Mouse (Mus musculus) lung, postnatal 4 days (tissue): ENCODE measurements around the gene Fam136a.

Source experiments
- DNase-seq, 2 experiments: peaks; one replicate each; pipeline ENCODE4 v3.0.0; 2021

Gene Fam136a

DNA sequence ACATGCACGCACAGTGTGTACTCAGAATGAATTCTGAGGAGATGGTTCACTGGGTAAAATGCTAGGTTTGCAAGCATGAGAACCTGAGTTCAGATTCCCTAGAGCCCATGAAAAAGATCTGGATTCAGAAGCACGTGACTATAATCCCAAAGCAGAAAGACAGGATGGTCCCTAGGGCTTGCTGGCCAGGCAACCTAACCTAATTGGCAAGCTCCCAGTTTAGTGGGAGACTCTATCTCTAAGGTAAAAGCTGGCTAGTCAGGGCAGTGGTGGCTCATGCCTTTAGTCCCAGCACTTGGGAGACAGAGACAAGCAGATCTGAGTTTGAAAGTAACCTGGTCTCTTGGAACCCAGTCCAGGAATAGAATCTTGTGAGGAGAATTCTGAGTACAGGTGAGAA lies 33.5 kb downstream of the Fam136a start:
- DNase-seq, result no peak

DNA sequence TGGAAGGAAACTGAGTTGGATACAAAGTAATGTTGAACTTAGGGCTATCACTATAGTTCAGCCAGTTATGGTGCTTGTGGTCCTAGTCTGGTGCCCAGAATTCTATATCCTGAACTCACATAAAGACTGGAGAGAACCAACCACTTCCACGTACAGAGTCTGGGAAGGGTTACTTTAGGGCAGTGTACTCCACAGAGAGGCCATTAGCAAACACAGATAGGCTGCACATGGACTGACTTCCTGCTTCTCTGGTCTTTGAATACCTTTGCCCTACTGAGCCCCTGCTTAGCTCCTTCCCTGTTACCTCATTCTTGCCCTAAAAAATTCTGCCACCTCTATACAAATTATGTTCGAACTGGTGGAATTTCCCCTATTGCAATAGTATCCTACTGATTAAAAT lies 34.5 kb downstream of the Fam136a start:
- no peak for DNase-seq

DNA sequence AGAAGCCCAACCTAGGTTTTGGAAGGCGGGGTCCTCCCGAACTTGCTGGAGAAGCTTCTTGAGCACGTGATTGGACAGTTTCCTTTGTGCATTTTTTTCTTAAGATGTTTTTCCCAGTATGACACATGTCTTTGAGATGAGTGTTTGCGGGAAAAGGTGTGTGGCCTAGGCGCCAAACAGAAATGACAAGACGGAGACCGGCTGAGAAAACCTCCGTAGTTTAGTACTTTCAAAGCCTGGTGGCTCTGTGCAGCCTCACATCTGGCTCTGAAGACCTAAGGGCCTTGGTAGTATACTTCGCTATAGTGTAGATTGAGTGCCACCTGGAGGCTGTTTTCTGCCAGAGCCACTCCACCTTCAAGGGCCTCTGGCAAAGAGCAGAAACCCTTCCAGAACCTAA lies 35.5 kb downstream of the Fam136a start:
- DNase-seq, result peak; percentile 79 to 85

DNA sequence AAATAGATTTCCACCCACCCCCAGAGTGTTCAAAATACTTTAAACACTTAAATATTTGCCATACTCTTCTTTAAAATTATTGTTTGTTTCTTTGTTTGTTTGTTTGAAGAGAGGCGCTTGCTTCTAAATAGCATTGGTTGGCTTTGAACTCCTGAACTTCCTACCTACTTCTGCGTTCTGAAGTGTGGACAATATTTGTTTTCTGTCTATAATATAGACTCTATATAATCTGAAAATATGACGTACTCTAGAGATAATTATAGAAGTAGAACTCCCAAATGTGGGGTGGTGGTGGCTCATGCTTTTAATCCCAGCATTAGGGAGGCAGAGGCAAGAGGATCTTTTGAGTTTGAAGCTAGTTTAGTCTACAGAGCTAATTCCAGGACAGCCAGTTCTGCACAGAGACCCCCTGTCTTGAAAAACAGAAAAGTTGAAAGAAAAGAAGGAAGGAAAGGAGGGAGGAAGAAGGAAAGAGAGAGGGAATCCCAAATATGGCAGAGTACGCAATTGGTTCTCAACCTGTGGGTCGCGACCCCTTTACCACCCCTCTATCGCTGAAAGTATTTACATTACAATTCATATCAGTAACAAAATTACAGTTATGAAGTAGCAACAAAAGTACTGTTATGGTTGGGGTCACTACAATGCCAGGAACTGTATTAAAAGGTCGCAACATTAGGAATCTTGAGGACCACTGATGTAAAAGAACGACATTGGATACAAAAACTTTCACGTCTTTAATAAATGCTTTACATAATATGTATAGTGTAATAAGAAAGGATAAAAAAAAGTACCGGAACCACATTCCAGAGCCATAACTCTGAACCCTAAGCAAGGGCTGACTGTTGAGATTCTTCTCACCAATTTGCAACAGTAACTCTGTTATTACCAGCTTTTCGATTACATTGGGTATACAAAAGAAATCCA lies 37.5 kb downstream of the Fam136a start:
- no peak for DNase-seq

DNA sequence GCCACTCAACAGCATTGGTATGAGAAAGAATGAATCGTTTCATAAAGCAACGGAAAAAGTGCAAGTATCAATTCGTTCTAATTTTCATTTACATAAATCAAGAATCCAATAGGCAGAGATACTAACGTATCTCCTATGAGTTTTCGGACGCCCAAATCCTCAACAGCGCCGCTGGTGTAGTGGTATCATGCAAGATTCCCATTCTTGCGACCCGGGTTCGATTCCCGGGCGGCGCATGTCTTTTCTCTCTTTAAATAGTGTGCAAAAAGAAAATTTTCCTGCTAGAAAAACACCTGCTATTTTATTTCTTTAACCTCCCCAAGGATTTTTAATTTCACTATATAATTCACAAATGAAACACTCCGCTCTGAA lies 38.3 kb downstream of the Fam136a start:
- peak in 1 of 2 experiments; percentile 87 for DNase-seq

DNA sequence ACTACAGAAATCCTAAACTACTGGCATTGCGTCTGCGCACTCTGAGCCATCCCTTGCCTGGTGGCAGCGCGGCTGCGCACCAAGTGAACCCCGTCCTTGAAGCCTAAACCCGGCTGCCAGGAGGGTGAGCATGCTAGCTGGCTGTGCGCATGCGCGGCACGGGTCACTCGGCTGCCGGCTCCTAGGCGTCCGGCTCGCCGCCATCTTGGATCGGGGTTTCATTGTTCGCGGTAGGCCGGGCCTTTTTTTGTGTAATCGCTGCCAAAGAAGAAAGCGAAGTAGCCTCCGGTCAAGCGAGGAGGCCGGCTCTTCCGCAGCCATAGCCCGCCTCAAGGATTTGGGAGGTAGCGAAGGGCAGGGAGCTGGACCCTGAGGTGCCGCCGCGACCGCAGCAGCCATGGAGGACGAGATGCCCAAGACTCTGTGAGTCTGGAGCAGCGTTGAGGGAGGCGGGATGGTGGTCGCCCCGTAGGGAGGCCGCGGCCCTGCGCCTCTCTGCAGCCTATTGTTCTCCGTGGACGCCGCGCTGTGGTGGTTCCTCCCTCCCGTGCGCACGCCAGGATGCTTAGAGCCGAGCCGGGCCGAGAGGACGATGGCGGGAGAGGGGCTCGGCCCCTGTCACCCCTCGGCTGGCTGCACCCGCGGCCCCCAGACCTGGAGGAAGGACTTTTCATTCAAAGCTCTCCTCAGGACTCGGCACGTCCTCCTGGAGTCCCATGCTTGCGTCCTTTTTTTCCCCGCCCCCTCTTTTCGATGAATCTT lies 38.8 kb downstream of the Fam136a start, which contains the start of gene Tia1:
Tia1 (plus strand) TSS at position 120 of the 762 bp plus-strand sequence.
- DNase-seq, result peak; percentile 98 to 99

DNA sequence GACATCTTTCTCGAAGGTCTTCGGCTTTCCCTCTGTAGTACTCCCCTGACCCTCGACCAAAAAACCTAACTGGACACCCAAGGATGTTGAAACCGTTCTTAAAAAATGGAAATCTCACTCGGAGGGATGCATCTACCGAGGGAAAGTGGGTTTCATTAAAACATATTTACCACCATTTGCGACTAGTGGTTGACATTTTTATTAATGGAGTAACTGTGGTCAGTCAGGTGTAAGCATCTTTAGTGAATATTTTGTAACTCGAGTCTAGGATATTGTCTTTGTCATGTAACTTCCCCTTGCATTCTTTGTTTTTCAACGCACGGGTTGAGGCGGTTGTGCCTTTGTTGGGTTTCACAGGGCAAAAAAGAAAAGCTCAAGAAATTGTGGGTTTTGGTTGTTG lies 39.5 kb downstream of the Fam136a start:
- no peak for DNase-seq

DNA sequence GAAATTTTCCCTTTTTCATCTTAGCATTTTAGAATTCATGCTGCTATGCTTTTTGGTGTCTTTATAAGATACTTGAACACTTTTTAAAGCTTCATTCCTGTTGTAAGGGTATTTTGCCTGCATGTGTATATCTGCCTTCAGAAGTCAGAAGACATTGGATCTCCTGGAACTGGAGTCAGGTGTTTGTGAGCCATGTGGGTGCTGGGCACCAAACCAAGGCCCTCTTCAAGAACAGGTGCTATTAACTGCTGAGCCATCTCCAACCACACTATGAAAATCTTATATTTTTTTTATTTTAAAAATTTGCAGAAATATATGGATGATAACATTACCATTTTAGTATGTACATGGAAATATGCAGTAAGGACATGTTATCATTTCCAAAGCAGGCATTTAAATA lies 40.9 kb downstream of the Fam136a start:
- DNase-seq, result no peak

DNA sequence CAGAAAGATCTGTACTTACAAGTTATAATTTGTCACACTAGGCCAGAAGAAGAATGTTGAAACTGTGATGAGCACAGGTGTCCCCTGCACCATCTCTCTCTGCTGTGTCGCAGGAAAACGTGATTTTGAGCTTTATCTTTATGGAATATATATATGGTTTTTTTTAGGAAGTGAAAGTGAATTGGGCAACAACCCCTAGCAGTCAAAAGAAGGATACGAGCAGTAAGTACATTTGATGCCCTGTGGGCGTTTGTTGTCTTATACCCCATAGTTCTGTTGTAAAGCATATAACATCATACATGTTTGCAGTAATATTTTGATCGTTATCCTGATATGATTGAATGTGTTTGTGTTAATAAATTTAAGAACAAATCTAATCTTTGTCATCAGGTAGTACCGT lies 53.3 kb downstream of the Fam136a start:
- DNase-seq, result no peak

DNA sequence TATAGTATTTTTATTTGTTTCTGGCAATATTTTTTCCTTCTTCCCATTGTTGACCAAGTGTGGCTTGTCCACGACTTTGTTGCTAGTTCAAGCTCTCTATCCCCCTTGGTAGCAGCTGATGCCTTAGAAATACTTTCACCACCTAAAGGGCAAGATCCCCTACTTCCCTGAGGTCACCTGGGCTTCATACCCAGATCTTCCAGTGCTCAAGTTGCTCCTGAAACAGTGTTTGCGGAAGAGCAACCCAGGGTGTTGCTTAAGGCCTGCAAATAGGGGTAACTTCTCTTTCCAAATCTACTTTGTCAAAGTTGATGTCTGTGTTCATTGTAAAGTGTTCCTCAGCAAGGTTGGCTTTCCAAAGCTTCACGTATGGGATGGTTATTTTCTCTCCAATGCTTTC lies 53.8 kb downstream of the Fam136a start:
- DNase-seq, result no peak
